Mouse (Mus musculus) heart, embryonic 13.5 days (tissue): ENCODE measurements around the gene Ncln. TPM values are rescaled to one million over a fixed set of nuclear protein-coding genes. Genes with fewer than 3 reads are reported as not detected.

Source experiments
- ATAC-seq: fragments of 200-750 bp; cut with Nextera tagmentation; 2 replicates; pipeline ENCODE4 v1.8.0; 2017; ENCODE audit warnings: moderate TSS enrichment; ENCODE audit not compliant: insufficient number of reproducible peaks, low FRiP score, low TSS enrichment; ENCODE audit errors: extremely low read depth
- H3K27ac ChIP-seq: fragments of 300-500 bp; sonication (generic); replicated peaks from 2 replicates; pipeline ENCODE4 v1.5.1; 2015; ENCODE audit warnings: moderate library complexity, mild to moderate bottlenecking, inconsistent platforms
- H3K27me3 ChIP-seq: fragments of 300-500 bp; sonication (generic); replicated peaks from 2 replicates; pipeline ENCODE4 v1.6.1; 2015; ENCODE audit warnings: mild to moderate bottlenecking, inconsistent platforms
- H3K36me3 ChIP-seq: fragments of 300-500 bp; sonication (generic); 2 replicates; pipeline ENCODE4 v1.6.1; 2015; ENCODE audit warnings: mild to moderate bottlenecking, inconsistent platforms
- H3K4me1 ChIP-seq: fragments of 300-500 bp; sonication (generic); 2 replicates; pipeline ENCODE4 v1.6.1; 2015; ENCODE audit warnings: inconsistent platforms
- H3K4me2 ChIP-seq: fragments of 300-500 bp; sonication (generic); 2 replicates; pipeline ENCODE4 v1.6.1; 2015; ENCODE audit warnings: inconsistent platforms, mild to moderate bottlenecking, moderate library complexity
- H3K4me3 ChIP-seq: fragments of 300-500 bp; sonication (generic); 2 replicates; pipeline ENCODE4 v1.5.1; 2015; ENCODE audit warnings: moderate library complexity, mild to moderate bottlenecking, inconsistent platforms
- H3K9ac ChIP-seq: fragments of 300-500 bp; sonication (generic); 2 replicates; pipeline ENCODE4 v1.6.1; 2015; ENCODE audit warnings: inconsistent platforms, mild to moderate bottlenecking, moderate library complexity
- H3K9me3 ChIP-seq: fragments of 300-500 bp; sonication (generic); 2 replicates; pipeline ENCODE4 v1.6.1; 2016; ENCODE audit warnings: inconsistent platforms
- WGBS: fragments of 180-500 bp; shearing (Covaris S2); methylation state at CpG from one replicate; pipeline ENCODE4 v1.1.7; 2015; ENCODE audit warnings: mixed read lengths; 5-methylcytosine and 5-hydroxymethylcytosine counted together
- polyA plus RNA-seq: library from polyadenylated mRNA; unstranded; fragments of >200 nt; fragmentation: Nextera tagmentation; extraction: Ambion mirVana; gene quantifications from 2 replicates; pipeline ENCODE4 v1.2.1, GENCODE M21; 2015

The Ncln gene
- polyA plus RNA-seq, 1 experiment from 2014 or later: 53.8 TPM

DNA sequence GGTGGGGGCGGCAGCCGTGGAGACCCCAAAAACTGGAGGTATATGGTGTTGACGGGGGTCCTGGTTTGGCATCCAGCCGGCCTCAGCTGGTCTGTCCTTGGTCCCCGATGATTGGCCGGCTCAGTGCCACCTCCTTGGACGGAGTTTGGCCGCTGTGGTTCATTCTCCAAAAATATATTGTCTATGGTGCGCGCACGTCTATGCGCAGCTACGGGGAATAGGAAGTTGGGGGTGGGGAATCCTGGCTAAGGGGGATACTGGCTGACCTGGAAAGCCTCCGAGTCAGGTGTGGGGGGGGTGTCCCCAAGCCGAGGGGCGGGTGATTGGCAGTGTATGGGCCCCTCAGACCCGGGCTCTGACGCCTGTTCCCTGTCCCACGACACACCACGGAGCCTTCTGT lies 35.7 kb downstream of the Ncln start:
- 28% methylated on average over 20 of the region's 20 CpGs for WGBS

DNA sequence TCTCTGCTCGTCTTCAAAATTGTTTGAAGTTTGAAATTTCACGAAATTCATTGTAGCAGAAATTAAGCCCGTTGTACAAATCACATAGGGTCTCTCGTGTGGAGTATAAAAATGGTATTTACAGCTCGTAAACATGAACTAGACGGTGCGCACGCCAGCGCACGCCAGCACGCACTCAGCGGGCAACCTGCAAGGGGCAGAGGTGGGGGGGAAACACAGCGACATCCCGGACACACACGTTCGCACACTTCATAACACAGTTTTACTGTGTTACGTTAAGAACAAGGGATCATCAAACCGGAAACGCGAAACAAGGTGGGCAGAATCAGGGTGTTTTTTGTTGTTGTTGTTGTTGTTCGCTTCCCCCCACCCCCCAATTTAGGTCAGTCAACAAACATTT lies 36.8 kb downstream of the Ncln start:
- Histone ChIP-seq H3K4me1 (peaks cover 7% of the 10 kb centered on the region), H3K27me3 (peaks cover 100% of the 10 kb centered on the region), H3K4me2 (no peak overlapping the region), H3K9me3 (no peaks in the 10 kb centered on the region), H3K4me3 (no peak overlapping the region), H3K27ac (no peak overlapping the region), H3K9ac (no peak overlapping the region), H3K36me3 (no peaks in the 10 kb centered on the region)
- no peak for ATAC-seq
- 67% methylated on average over 21 of the region's 21 CpGs for WGBS

More for the DNA sequence above, 35.7 kb downstream of the Ncln start:
- H3K4me2 ChIP-seq: 0 out of 2 replicates have a peak overlapping the region, but pooled peaks have one; percentile 18
- ATAC-seq: no peak
- H3K4me3 ChIP-seq: peak overlapping the region; percentile 14; the same call in 1 of the 2 replicates
- H3K9me3 ChIP-seq: no peaks in the 10 kb centered on the region
- peaks cover 12% of the 10 kb centered on the region for H3K4me1 ChIP-seq
- no peak overlapping the region for H3K9ac ChIP-seq
- H3K27me3 ChIP-seq: peaks cover 100% of the 10 kb centered on the region
- no peak overlapping the region for H3K27ac ChIP-seq
- no peaks in the 10 kb centered on the region for H3K36me3 ChIP-seq

DNA sequence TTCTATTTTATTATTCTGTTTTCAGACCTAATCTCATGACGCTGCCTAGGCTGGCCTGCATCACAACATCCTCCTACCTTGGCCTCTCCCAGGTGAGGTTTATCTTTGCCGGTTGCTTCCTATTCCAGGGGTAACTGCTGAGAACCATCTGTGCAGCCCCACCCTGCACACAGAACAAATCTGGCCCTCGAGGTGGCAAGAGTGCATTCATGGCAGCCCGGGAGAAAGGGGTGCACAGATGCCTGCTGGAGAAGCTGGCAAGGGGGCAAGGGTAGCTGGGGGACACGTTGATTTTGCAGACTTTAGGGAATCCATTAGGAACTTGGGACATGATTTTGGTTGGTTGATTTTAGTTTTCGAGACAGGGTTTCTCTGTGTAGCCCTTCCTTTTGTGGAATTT lies 37.9 kb downstream of the Ncln start:
- no peak overlapping the region for H3K4me3 ChIP-seq
- 67% methylated on average over 6 of the region's 6 CpGs for WGBS
- H3K9ac ChIP-seq: no peak overlapping the region
- 0 out of 2 replicates have a peak, but pooled peaks cover 2% of the 10 kb centered on the region for H3K4me1 ChIP-seq
- H3K27ac ChIP-seq: no peak overlapping the region
- H3K27me3 ChIP-seq: peaks cover 100% of the 10 kb centered on the region
- H3K4me2 ChIP-seq: no peak overlapping the region
- no peaks in the 10 kb centered on the region for H3K9me3 ChIP-seq
- no peak for ATAC-seq
- H3K36me3 ChIP-seq: no peaks in the 10 kb centered on the region

DNA sequence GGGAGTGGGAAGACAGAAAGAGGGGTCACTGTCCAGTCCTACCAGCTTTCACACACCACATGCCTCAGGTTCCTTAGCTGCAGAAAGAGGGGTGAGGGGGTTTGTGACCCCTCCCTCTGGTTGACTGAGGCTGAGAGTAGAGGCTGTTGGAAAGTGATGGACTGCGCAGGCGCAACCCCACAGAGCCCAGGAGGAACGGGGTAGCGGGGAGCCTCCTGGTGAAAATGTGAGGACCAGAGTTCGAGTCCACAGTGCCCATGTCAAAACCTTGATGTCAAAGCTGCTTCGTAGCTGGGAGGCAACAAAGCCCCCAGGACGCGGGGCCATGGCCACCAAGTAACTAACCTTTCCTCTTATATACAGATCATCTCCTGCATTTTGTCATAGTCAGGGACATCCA lies 38.6 kb downstream of the Ncln start:
- H3K36me3 ChIP-seq: no peaks in the 10 kb centered on the region
- H3K27ac ChIP-seq: no peak overlapping the region
- H3K4me1 ChIP-seq: peaks cover 6% of the 10 kb centered on the region
- 76% methylated on average over 8 of the region's 8 CpGs for WGBS
- no peak for ATAC-seq
- peaks cover 100% of the 10 kb centered on the region for H3K27me3 ChIP-seq
- no peak overlapping the region for H3K4me3 ChIP-seq
- H3K9me3 ChIP-seq: no peaks in the 10 kb centered on the region
- H3K9ac ChIP-seq: no peak overlapping the region
- no peak overlapping the region for H3K4me2 ChIP-seq

DNA sequence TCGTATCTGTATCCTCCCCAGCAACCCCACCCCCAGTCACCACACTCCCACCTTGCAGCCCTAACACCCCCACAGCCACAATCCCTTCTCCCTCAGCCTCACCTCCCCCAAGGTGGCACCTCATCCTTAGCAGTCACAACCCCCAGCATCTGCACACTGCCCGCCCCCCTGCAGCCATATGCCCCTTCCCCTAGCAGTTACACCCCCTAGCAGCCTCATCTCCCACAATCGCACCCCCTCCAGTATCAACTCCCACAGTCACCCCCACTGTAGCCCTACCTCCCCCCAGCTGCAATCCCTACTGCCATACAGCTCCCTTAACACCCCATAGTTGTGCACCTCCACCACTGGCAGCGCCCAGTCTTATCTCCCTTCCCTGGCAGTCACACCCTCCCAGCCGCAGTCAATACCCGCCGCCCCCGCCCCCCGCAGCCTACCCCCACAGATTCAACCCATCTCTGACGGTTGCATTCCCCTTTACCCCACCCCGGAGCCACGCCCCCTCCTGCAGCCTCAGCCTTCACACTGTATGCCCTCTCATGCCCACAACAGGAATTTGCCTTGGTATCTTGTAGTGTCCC lies 39.1 kb downstream of the Ncln start:
- Histone ChIP-seq H3K27me3 (peaks cover 100% of the 10 kb centered on the region), H3K9ac (no peak overlapping the region), H3K9me3 (no peaks in the 10 kb centered on the region), H3K4me3 (no peak overlapping the region), H3K36me3 (no peaks in the 10 kb centered on the region), H3K27ac (no peak overlapping the region), H3K4me1 (peaks cover 11% of the 10 kb centered on the region), H3K4me2 (no peak overlapping the region)
- WGBS: 34% methylated on average over 11 of the region's 12 CpGs
- ATAC-seq: no peak

DNA sequence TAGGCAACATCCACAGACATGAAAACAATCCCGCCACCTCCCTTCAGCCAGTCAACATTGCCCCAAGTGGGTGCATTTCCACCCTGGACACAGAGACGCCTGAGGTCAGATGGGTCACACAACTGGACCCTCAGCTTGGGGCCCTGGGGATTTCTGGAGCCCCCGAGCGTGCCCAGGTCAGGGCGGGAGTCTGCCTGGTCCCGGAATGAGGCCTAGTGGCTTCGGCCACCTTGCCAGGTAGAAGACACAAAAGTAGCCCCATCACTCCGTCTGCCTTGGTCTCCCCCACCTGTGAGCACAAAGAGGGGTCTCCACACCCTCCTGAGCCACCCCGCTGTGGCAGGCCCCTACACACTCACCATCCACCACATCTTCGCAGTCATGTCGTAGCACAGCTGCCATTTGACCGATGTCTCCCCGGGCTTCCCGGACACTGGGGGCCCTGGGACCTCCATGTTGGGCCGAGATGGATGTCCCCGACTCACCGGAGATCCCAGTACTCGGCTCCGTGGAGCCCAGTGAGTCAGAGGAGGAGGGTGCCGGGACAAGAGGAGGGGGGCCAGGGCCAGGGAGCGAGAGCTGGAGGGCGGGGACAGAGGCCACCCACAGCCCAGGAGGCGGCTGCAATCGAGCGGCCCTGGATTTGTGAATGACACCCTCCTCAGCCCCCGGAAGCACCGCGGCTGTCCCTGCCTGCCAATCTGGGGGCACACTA lies 40.9 kb downstream of the Ncln start, which contains the start of gene Nfic:
Gene Nfic (minus strand): TSS at position 455 of the 715 bp plus-strand sequence.
- peak; percentile 19; the same call in 1 of the 2 replicates for ATAC-seq
- Histone ChIP-seq H3K4me3 (no peak within 1 kb of the TSS), H3K27ac (no peak within 1 kb of the TSS), H3K9me3 (no peaks in the 10 kb centered on the region), H3K9ac (no peak within 1 kb of the TSS), H3K4me2 (no peak within 1 kb of the TSS), H3K27me3 (peaks cover 100% of the 10 kb centered on the region), H3K36me3 (no peaks in the 10 kb centered on the region), H3K4me1 (peaks cover 9% of the 10 kb centered on the region)
- 58% methylated on average over 28 of the region's 28 CpGs for WGBS

DNA sequence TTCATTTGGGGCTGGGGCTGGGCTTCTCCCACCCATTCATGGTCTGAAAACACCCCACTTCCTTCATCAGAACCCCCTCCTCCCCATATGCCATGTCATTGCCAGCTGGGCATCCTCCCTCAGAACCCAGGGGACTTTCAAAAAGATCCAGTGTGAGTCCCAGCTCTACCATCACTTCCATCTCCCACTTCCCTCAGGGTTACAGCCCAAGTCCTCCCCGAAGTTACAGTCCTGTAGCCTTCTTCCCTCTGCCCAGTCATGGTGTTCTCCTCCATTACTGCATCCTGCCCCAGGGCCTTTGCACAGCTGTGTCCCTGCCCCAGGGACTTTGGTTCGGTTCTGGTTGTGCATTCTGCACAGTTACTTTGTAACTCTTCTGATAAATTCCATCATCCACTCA lies 42.1 kb downstream of the Ncln start:
- Histone ChIP-seq H3K27ac (no peak overlapping the region), H3K9ac (no peak overlapping the region), H3K27me3 (peaks cover 94% of the 10 kb centered on the region), H3K4me3 (no peak overlapping the region), H3K9me3 (no peaks in the 10 kb centered on the region), H3K4me1 (peaks cover 9% of the 10 kb centered on the region), H3K4me2 (no peak overlapping the region), H3K36me3 (no peaks in the 10 kb centered on the region)
- WGBS: 65% methylated on average over 2 of the region's 2 CpGs
- no peak for ATAC-seq

DNA sequence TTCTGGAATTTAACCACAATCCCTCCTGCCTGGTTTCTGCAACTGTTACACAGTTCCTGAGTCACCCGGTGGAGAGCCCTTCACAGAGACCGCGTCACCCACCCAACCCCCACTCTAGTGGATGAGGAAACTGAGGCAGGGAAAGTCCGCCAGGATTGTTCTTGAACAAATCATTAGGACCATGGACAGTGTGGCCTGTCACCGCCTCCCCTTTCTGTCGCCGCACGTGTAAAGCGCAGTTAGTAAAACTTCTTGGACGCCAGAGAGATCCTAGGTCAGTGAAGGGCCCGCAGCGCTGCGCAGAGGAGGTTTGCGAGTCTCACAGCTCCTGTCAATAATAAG lies 43.3 kb downstream of the Ncln start:
- Histone ChIP-seq H3K4me2 (0 out of 2 replicates have a peak overlapping the region, but pooled peaks have one; percentile 9), H3K9ac (peak overlapping the region; percentile 28; the same call in 1 of the 2 replicates), H3K27ac (no peak overlapping the region)

DNA sequence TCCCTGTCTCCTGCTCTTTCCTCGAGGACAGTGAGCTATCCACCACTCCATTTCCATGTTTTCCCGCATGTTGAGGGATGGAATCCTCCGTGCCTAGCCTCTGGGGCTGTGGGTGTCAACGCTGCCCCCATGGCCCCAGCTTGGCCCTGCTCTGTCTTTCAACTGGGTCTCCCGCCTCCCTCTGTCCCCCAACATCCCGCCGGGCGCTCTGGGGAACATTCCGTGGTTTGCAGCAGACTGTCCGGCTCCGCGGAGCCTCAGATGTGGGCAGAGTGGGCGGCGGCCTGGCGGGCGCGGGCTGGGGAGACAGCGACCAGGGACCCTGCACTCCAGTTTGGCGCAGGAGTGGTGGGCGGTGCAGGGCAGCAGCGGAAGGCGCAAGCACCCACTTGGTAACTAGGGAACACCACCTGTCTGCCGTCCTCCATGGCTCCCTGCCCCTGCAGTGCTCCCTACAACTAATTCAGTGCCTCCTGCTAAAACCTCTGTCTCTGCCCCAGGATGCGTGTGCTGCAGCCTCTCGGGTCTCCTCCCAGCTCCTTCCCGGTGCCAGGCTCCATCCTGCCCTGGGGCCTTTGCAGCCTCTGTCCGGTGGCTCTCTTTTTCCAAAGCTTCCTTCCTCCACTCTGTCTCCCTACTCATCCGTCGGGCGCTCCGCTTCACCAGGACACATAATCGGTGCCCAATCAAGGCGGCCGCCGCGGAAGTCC lies 43.8 kb downstream of the Ncln start:
- H3K27ac ChIP-seq: no peak overlapping the region
- peaks cover 90% of the 10 kb centered on the region for H3K27me3 ChIP-seq
- no peaks in the 10 kb centered on the region for H3K9me3 ChIP-seq
- H3K4me2 ChIP-seq: 0 out of 2 replicates have a peak overlapping the region, but pooled peaks have one; percentile 9
- no peaks in the 10 kb centered on the region for H3K36me3 ChIP-seq
- peak overlapping the region; percentile 28; the same call in 1 of the 2 replicates for H3K9ac ChIP-seq
- peak overlapping the region; percentile 8; the same call in 1 of the 2 replicates for H3K4me3 ChIP-seq
- WGBS: 7% methylated on average over 36 of the region's 36 CpGs
- no peak for ATAC-seq
- H3K4me1 ChIP-seq: peaks cover 9% of the 10 kb centered on the region

More for the DNA sequence above, 43.3 kb downstream of the Ncln start:
- Histone ChIP-seq H3K27me3 (peaks cover 92% of the 10 kb centered on the region), H3K4me3 (0 out of 2 replicates have a peak overlapping the region, but pooled peaks have one; percentile 8), H3K36me3 (no peaks in the 10 kb centered on the region), H3K4me1 (peaks cover 9% of the 10 kb centered on the region), H3K9me3 (no peaks in the 10 kb centered on the region)
- 4% methylated on average over 14 of the region's 14 CpGs for WGBS
- ATAC-seq: no peak

DNA sequence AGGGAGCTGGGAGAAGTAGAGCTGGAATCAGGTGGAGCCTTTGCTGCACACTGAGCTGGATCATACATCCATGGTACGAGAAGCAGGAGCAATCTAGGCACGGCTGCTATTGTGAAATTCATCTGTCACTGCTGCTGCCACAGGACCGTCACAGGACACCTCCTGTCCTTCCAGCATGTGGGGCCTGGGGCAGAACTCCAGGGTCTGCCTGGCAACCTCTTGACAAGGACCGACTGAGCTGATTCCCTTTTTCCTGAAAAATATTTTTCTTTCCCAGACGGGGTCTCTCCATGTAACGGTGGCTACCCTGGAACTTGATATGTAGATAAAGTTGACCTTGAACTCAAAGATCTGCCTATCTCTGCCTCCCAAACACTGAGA lies 44.8 kb downstream of the Ncln start:
- Histone ChIP-seq H3K9ac (0 out of 2 replicates have a peak overlapping the region, but pooled peaks have one; percentile 28), H3K9me3 (no peaks in the 10 kb centered on the region), H3K27me3 (peaks cover 83% of the 10 kb centered on the region), H3K36me3 (no peaks in the 10 kb centered on the region), H3K4me1 (peaks cover 9% of the 10 kb centered on the region), H3K4me2 (no peak overlapping the region), H3K4me3 (no peak overlapping the region), H3K27ac (no peak overlapping the region)
- WGBS: 37% methylated on average over 6 of the region's 6 CpGs
- ATAC-seq: no peak

DNA sequence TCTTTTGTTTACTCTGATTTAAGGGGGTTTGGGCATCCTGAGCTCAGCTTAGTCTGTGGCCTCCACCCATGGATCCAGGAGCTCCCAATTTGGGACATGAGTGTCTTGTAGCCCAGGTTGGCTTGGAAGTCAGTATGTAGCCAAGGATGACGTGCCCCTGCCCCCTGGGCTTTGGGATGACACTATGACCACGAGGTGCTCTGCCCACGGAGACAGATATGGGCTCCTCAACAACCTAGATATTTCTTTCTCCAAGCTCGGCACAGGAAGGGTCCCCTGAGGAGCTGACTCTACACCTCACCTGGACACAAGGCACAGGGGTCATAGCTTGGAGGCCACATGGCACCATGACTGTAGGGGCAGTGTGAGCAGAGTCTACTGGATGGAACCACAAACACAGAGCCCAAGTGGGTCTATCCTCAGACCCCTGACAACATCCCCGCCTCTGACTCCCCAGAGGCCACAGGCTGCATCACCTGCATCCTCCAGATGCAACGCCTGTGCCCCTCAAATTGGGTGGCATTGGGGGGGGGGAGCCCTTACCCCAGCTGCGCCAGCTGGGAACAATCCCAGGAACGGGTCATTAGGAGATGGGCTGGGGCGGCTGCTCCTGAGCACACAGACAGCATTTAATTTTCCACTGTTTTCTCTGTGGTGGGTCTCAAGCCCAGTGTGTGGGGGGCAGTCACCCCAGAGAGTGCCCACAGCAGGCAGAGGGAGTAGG lies 45.4 kb downstream of the Ncln start:
- Histone ChIP-seq H3K27ac (no peak overlapping the region), H3K4me3 (no peak overlapping the region), H3K27me3 (peaks cover 81% of the 10 kb centered on the region), H3K4me2 (no peak overlapping the region), H3K36me3 (no peaks in the 10 kb centered on the region), H3K9me3 (no peaks in the 10 kb centered on the region), H3K9ac (0 out of 2 replicates have a peak overlapping the region, but pooled peaks have one; percentile 28), H3K4me1 (peaks cover 9% of the 10 kb centered on the region)
- no peak for ATAC-seq
- WGBS: 48% methylated on average over 9 of the region's 9 CpGs
